Mouse (Mus musculus) forebrain, embryonic 12.5 days (tissue): ENCODE measurements at regions not wholly inside any gene's neighbourhood (a gene's known extent, or its start where the extent isn't known, plus 50 kb on each side); places are given as distances from the start of the nearest gene placed in this dataset.
A peak's percentile ranks its signal among the peaks of the same experiment; 100 is the strongest.

ENCODE experiments used
- ATAC-seq: fragments of 200-750 bp; cut with Nextera tagmentation; 2 replicates; pipeline ENCODE4 v1.8.0; 2017; ENCODE audit warnings: moderate TSS enrichment; ENCODE audit not compliant: low FRiP score
- H3K27ac ChIP-seq: fragments of 300-500 bp; sonication (generic); 2 replicates; pipeline ENCODE4 v1.5.1; 2016; ENCODE audit warnings: mild to moderate bottlenecking
- H3K27me3 ChIP-seq: fragments of 300-500 bp; sonication (generic); 2 replicates; pipeline ENCODE4 v1.6.1; 2016; ENCODE audit warnings: mild to moderate bottlenecking
- H3K36me3 ChIP-seq: fragments of 300-500 bp; sonication (generic); replicated peaks from 2 replicates; pipeline ENCODE4 v1.6.1; 2016; ENCODE audit warnings: mild to moderate bottlenecking
- H3K4me1 ChIP-seq: fragments of 300-500 bp; sonication (generic); 2 replicates; pipeline ENCODE4 v1.6.1; 2016
- H3K4me2 ChIP-seq: fragments of 300-500 bp; sonication (generic); 2 replicates; pipeline ENCODE4 v1.6.1; 2016; ENCODE audit warnings: mild to moderate bottlenecking, moderate library complexity
- H3K4me3 ChIP-seq: fragments of 300-500 bp; sonication (generic); replicated peaks from 2 replicates; pipeline ENCODE4 v1.5.1; 2016; ENCODE audit warnings: mild to moderate bottlenecking
- H3K9ac ChIP-seq: fragments of 300-500 bp; sonication (generic); 2 replicates; pipeline ENCODE4 v1.6.1; 2016; ENCODE audit warnings: mild to moderate bottlenecking
- H3K9me3 ChIP-seq: fragments of 300-500 bp; sonication (generic); 2 replicates; pipeline ENCODE4 v1.6.1; 2016
- WGBS: fragments of 180-500 bp; shearing (Covaris S2); methylation state at CpG from one replicate; pipeline ENCODE4 v1.1.7; 2016; 5-methylcytosine and 5-hydroxymethylcytosine counted together

DNA sequence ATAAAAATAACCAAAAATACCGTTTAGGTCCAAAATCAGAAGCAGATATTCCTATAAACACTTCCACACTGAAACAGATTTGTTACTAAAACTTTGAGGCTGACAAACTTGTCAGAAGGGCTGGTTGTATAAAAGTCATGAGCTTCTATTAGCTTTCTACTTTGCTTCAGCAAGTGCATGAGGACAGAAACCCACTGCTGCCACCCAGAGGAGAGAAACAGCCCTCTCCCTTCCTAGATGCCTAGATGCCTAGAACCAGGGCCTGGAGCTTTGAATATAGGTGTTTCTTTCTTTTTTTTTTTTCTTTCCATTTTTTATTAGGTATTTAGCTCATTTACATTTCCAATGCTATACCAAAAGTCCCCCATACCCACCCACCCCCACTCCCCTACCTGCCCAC is 406.9 kb upstream of the Gpc5 start:
- WGBS: 63% methylated on average over 1 of the region's 1 CpGs
- Histone ChIP-seq H3K9ac (no peak overlapping the region), H3K4me2 (no peak overlapping the region), H3K27ac (no peak overlapping the region), H3K4me1 (no peaks in the 10 kb centered on the region), H3K4me3 (no peak overlapping the region), H3K9me3 (no peaks in the 10 kb centered on the region), H3K27me3 (no peaks in the 10 kb centered on the region), H3K36me3 (no peaks in the 10 kb centered on the region)
- no peak for ATAC-seq

- Histone ChIP-seq H3K4me1 (no peaks in the 10 kb centered on the region), H3K4me3 (no peak overlapping the region), H3K9ac (no peak overlapping the region), H3K27me3 (no peaks in the 10 kb centered on the region), H3K9me3 (no peaks in the 10 kb centered on the region), H3K27ac (no peak overlapping the region), H3K4me2 (no peak overlapping the region), H3K36me3 (no peaks in the 10 kb centered on the region)
- no peak for ATAC-seq
- WGBS: 88% methylated on average over 1 of the region's 1 CpGs
Measured at GRCm38 (mm10) chr14:114694930-114695329, 397.1 kb upstream of the Gpc5 start.

DNA sequence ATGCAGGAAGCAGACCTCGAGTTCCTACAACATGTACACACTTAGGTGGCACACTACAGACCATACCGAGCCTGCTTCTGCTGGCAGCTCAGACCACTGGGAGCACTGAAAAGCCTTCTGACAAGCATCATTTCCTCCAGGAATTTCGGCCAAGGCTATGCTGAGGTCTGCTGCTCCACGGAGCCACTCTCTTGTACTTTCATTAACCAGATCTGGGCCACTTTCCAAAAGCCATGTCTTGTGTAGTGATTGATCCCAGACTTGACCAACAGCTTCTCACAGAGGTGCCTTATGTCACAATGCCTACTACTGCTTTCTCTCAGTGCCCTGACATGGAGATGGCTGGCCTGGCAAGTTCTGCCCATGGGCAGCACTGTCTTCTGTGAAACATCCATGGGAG is 394.5 kb upstream of the Gpc5 start:
- Histone ChIP-seq H3K4me1 (no peaks in the 10 kb centered on the region), H3K36me3 (no peaks in the 10 kb centered on the region), H3K4me3 (no peak overlapping the region), H3K4me2 (no peak overlapping the region), H3K27ac (no peak overlapping the region), H3K9ac (no peak overlapping the region), H3K9me3 (no peaks in the 10 kb centered on the region), H3K27me3 (no peaks in the 10 kb centered on the region)
- no peak for ATAC-seq
- WGBS: 83% methylated on average over 4 of the region's 4 CpGs

GRCm38 (mm10) chr14:114723080-114723479 is 368.9 kb upstream of the Gpc5 start:
- WGBS: 24% methylated on average over 1 of the region's 1 CpGs
- Histone ChIP-seq H3K9me3 (no peaks in the 10 kb centered on the region), H3K36me3 (no peaks in the 10 kb centered on the region), H3K9ac (no peak overlapping the region), H3K27me3 (no peaks in the 10 kb centered on the region), H3K27ac (no peak overlapping the region), H3K4me3 (no peak overlapping the region), H3K4me1 (no peaks in the 10 kb centered on the region), H3K4me2 (no peak overlapping the region)
- ATAC-seq: no peak

DNA sequence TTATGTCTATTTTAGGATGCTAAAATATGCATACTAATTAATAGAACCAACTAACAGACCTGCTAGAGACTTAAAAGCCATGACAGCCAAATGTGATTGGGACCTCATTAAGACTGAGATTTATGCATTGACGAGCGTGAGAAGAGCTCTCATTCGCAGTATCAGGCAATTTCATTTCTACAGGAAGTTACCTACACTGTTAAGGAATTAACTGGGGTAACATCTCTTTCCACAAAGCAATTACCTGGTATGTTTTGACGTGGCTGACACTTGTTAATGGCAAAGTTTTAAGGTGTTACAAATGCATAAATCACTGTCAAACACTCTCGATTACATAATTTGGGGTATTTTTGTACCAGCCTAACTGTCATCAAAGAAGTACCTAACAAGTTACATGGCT is 324.7 kb upstream of the Gpc5 start:
- no peaks in the 10 kb centered on the region for H3K36me3 ChIP-seq
- no peak overlapping the region for H3K4me2 ChIP-seq
- H3K9me3 ChIP-seq: no peaks in the 10 kb centered on the region
- H3K27me3 ChIP-seq: no peaks in the 10 kb centered on the region
- no peak overlapping the region for H3K27ac ChIP-seq
- no peak for ATAC-seq
- H3K4me3 ChIP-seq: no peak overlapping the region
- H3K4me1 ChIP-seq: no peaks in the 10 kb centered on the region
- H3K9ac ChIP-seq: no peak overlapping the region
- WGBS: 79% methylated on average over 5 of the region's 5 CpGs

GRCm38 (mm10) chr14:114776723-114777122 is 315.3 kb upstream of the Gpc5 start:
- WGBS: 82% methylated on average over 2 of the region's 2 CpGs
- no peak for ATAC-seq
- Histone ChIP-seq H3K9me3 (no peaks in the 10 kb centered on the region), H3K9ac (no peak overlapping the region), H3K36me3 (no peaks in the 10 kb centered on the region), H3K4me3 (no peak overlapping the region), H3K27ac (no peak overlapping the region), H3K27me3 (no peaks in the 10 kb centered on the region), H3K4me1 (no peaks in the 10 kb centered on the region), H3K4me2 (no peak overlapping the region)

DNA sequence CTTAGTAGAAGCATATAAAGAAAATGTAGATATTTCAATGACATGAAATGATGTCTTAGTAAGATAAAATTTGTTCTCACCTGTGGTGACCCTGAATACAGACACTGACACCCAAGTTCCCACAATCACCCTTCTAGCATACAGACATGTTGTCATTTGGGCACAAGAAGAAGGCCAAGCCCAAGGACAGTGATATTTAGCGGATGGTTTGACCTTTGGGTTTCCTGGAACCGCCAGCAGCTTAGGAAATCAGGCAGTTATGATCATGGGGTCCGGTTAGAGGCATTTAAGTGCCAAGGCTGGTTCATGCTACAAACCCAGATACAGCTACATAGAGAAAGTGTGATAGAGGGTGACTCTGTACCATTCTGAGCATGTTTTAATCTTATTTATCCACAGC is 310.2 kb upstream of the Gpc5 start:
- Histone ChIP-seq H3K4me2 (no peak overlapping the region), H3K27ac (no peak overlapping the region), H3K4me1 (no peaks in the 10 kb centered on the region), H3K4me3 (no peak overlapping the region), H3K9me3 (no peaks in the 10 kb centered on the region), H3K27me3 (no peaks in the 10 kb centered on the region), H3K9ac (no peak overlapping the region), H3K36me3 (no peaks in the 10 kb centered on the region)
- no peak for ATAC-seq
- 83% methylated on average over 3 of the region's 3 CpGs for WGBS

DNA sequence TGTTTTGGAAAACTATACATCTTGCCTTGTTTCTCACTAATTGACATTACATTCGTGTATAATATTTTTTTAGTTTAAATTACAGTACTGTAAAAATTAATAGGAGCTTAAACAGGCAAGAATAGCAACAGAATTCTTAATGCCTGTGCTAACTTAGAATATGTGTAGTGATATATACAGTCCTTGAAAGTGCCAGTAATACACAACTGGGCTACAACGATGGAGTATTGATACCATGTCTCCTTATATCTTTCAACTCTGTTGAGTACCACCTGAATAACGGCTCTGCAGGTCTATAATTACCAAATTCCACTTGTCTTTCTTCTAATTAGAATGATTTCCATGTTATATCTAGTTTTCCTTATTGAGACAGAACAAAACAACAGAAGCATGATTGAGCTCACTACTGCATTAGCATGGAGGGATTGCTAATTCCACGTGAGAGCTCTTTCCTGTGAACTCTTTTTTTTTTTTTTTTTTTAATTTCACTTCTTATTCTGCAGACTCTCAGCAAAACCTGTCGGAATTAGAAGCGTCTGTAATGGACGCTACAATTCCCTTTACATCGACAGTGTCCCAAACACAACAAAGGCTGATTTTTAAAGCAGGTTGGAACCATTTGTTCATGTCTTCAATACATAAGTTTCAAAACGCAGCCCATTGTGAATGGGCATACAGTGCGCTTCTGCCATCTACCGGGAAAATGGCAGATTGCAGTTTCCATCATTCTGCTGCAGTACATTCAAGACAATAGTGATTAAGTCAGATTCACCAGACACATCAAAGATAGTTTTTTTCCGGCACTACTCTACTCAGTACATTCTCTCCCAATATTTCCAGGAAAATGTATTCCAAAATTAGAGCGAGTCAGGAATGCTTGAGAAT is 300.8 kb upstream of the Gpc5 start:
- no peak overlapping the region for H3K4me3 ChIP-seq
- no peaks in the 10 kb centered on the region for H3K36me3 ChIP-seq
- H3K4me1 ChIP-seq: no peaks in the 10 kb centered on the region
- no peak overlapping the region for H3K27ac ChIP-seq
- 20% methylated on average over 13 of the region's 13 CpGs for WGBS
- peak; percentile 91 for ATAC-seq
- H3K9ac ChIP-seq: no peak overlapping the region
- H3K9me3 ChIP-seq: no peaks in the 10 kb centered on the region
- H3K4me2 ChIP-seq: peak overlapping the region; percentile 38
- no peaks in the 10 kb centered on the region for H3K27me3 ChIP-seq

DNA sequence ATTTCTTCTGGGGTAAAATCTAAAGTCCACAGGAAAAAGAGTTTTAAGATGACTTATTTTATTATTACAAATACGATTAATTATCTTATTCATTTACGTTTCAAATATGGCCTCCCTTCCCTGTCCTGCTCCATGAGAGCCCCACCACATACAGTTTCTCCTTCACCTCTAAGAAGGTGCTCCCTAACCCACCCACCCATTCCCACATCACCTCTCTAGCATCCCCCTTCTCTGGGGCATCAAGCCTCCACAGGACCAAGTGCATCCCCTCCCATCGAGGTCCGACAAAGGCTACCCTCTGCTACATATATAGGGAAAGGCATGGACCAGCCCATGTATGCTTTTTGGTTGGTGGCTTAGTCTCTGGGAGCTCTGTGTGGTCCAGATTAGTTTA is 300.2 kb upstream of the Gpc5 start:
- no peak overlapping the region for H3K4me3 ChIP-seq
- 67% methylated on average over 4 of the region's 4 CpGs for WGBS
- ATAC-seq: peak; percentile 47; the same call in 1 of the 2 replicates

GRCm38 (mm10) chr14:114804643-114805042 is 287.4 kb upstream of the Gpc5 start:
- Histone ChIP-seq H3K27me3 (no peaks in the 10 kb centered on the region), H3K9me3 (no peaks in the 10 kb centered on the region), H3K27ac (no peak overlapping the region), H3K4me2 (no peak overlapping the region), H3K9ac (no peak overlapping the region), H3K4me3 (no peak overlapping the region), H3K36me3 (no peaks in the 10 kb centered on the region), H3K4me1 (no peaks in the 10 kb centered on the region)
- no peak for ATAC-seq
- WGBS: 93% methylated on average over 11 of the region's 11 CpGs

More for the DNA sequence above, 300.2 kb upstream of the Gpc5 start:
- Histone ChIP-seq H3K36me3 (no peaks in the 10 kb centered on the region), H3K27ac (no peak overlapping the region), H3K27me3 (no peaks in the 10 kb centered on the region), H3K4me2 (no peak overlapping the region), H3K4me1 (no peaks in the 10 kb centered on the region), H3K9ac (no peak overlapping the region), H3K9me3 (no peaks in the 10 kb centered on the region)

- no peak for ATAC-seq
- Histone ChIP-seq H3K9me3 (no peaks in the 10 kb centered on the region), H3K9ac (no peak overlapping the region)
Measured at GRCm38 (mm10) chr14:114808621-114809020, 283.4 kb upstream of the Gpc5 start.

GRCm38 (mm10) chr14:114820677-114821076 is 271.3 kb upstream of the Gpc5 start:
- WGBS: 29% methylated on average over 1 of the region's 1 CpGs
- no peak overlapping the region for H3K27ac ChIP-seq
- H3K4me1 ChIP-seq: peaks cover 9% of the 10 kb centered on the region
- H3K4me3 ChIP-seq: no peak overlapping the region
- H3K27me3 ChIP-seq: no peaks in the 10 kb centered on the region
- H3K9me3 ChIP-seq: no peaks in the 10 kb centered on the region
- ATAC-seq: no peak
- H3K9ac ChIP-seq: no peak overlapping the region
- no peaks in the 10 kb centered on the region for H3K36me3 ChIP-seq
- no peak overlapping the region for H3K4me2 ChIP-seq

More at GRCm38 (mm10) chr14:114808621-114809020, 283.4 kb upstream of the Gpc5 start:
- H3K27me3 ChIP-seq: no peaks in the 10 kb centered on the region
- H3K4me1 ChIP-seq: no peaks in the 10 kb centered on the region
- no peaks in the 10 kb centered on the region for H3K36me3 ChIP-seq
- no peak overlapping the region for H3K4me2 ChIP-seq
- no peak overlapping the region for H3K4me3 ChIP-seq
- WGBS: 88% methylated on average over 2 of the region's 2 CpGs
- H3K27ac ChIP-seq: no peak overlapping the region

GRCm38 (mm10) chr14:114821098-114821594 is 270.9 kb upstream of the Gpc5 start:
- H3K4me2 ChIP-seq: no peak overlapping the region
- 10% methylated on average over 2 of the region's 2 CpGs for WGBS
- H3K27me3 ChIP-seq: no peaks in the 10 kb centered on the region
- H3K27ac ChIP-seq: no peak overlapping the region
- peaks cover 9% of the 10 kb centered on the region for H3K4me1 ChIP-seq
- no peak overlapping the region for H3K9ac ChIP-seq
- no peaks in the 10 kb centered on the region for H3K9me3 ChIP-seq
- H3K4me3 ChIP-seq: no peak overlapping the region
- peak; percentile 3; the same call in 1 of the 2 replicates for ATAC-seq
- H3K36me3 ChIP-seq: no peaks in the 10 kb centered on the region
